ENCODE assay signal across 23 mouse cellular contexts in the genomic region with DNA sequence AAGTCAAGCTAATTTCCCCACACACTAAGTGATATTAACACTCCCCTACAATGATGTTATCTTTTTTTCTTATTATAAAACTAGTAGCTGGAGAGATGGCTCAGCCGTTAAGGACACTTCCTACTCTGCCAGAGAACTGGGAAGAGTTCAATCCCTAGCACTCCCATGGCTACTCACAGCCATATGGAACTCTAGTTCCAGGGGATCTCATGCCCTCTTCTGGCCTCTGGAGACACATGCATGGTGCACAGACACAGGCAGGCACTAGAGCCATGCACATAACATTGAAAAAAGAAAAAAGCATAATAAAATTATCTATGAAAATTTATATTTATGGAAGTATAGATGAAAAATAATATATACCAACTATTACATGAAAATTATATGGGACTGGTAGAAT. TPM values are rescaled to one million over a fixed set of nuclear protein-coding genes. Genes with fewer than 3 reads are reported as not detected.
DNase-seq lines count a peak whose midpoint lies in the region; ATAC-seq and TF ChIP-seq lines count a peak whose summit lies in the region.
"Had no signal": no experiment of that assay in that cellular context is flagged by ENCODE, and none has a peak within 500 bp of the region (broad histone marks: within the 10 kb centered on the region; RNA-seq: fewer than 3 reads in every experiment).

No protein-coding gene starts in this region.

- ATAC-seq in megakaryocyte-erythroid progenitor cell, adult 5-6 weeks (replicated peaks; ENCODE audit: low FRiP score, low TSS enrichment, poor library complexity, severe bottlenecking) = no peak

- H3K4me3 ChIP-seq in gastrocnemius, adult 2 months = no peak overlapping the region
- no peak overlapping the region for H3K4me3 ChIP-seq in layer of hippocampus, adult 2 months
- H3K4me3 ChIP-seq: forebrain, embryonic 10.5 days; heart, embryonic 12.5 days; kidney, embryonic 15.5 days; limb, embryonic 12.5 days; lung, embryonic 15.5 days; midbrain, embryonic 12.5 days had no signal

- intact Hi-C loops in gastrocnemius, adult 2 months (cut with DNase I) = loop anchor here (2.0 to 5.0 kb wide), 2 partner anchors 205 to 398 kb away; no protein-coding TSS in a partner anchor

- DNase-seq in gastrocnemius, adult 2 months = no peak
- no peak for DNase-seq in gastrocnemius, postnatal 10 days
- DNase-seq in layer of hippocampus, adult 2 months (ENCODE audit: low spot score in 2 of 2) = no peak
- DNase-seq in layer of hippocampus, adult 11-12 months (ENCODE audit: low spot score) = no peak
- peak; percentile 13 for DNase-seq in lung, postnatal 36 days
- DNase-seq in lung, postnatal 25 days (ENCODE audit: low spot score) = no peak
- no peak for DNase-seq in frontal cortex, postnatal 14 days (ENCODE audit: low spot score in 2 of 2)
- DNase-seq: cerebellum, adult 8-10 months; gastrocnemius, postnatal 36 days; retina, postnatal 1 day; thymus, adult 18-20 months had no signal

- TF ChIP-seq CTCF in gastrocnemius, adult 2 months (IDR thresholded peaks at IDR 0.05) = peak; percentile 38
- peak; percentile 59 for TF ChIP-seq CTCF in layer of hippocampus, adult 2 months (conservative IDR thresholded peaks at IDR 0.05)

- H3K27ac ChIP-seq in gastrocnemius, adult 2 months = no peak overlapping the region
- H3K27ac ChIP-seq in layer of hippocampus, adult 2 months = no peak overlapping the region
- H3K27ac ChIP-seq: forebrain, embryonic 10.5 days; kidney, embryonic 15.5 days; limb, embryonic 12.5 days; lung, embryonic 15.5 days had no signal

RNA-seq across cellular contexts. Expression of a gene that starts 33.3 kb away (rescaled TPM):
- not detected for total RNA-seq in gastrocnemius, adult 2 months (2021)
- not detected for total RNA-seq in gastrocnemius, postnatal 10 days (2021)
- total RNA-seq in layer of hippocampus, adult 2 months (2021) = not detected
- not detected in 2 replicates for total RNA-seq in megakaryocyte-erythroid progenitor cell, adult 5-6 weeks (2014; fragmentation: Nextera tagmentation)
- total RNA-seq in megakaryocyte-erythroid progenitor cell, adult 5-6 weeks (2017) = not detected in 2 replicates
- total RNA-seq: adrenal gland, postnatal 4 days; common myeloid progenitor, adult 5-6 weeks; gastrocnemius, postnatal 36 days; hematopoietic stem cell, adult 5-6 weeks; layer of hippocampus, adult 8-10 months; left cerebral cortex, adult 18-20 months had no signal
